Mouse (Mus musculus) gastrocnemius, adult 18-20 months (tissue): ENCODE measurements at regions not wholly inside any gene's neighbourhood (a gene's known extent, or its start where the extent isn't known, plus 50 kb on each side); places are given as distances from the start of the nearest gene placed in this dataset.
"Not testable (repeated sequence)": the region's sequence is repeated elsewhere in the genome, so short reads cannot be mapped to it uniquely, and the experiment has no call there.

Experiments
- DNase-seq: peaks from one replicate; pipeline ENCODE4 v3.0.0; 2021; ENCODE audit warnings: low spot score

- no peak for DNase-seq
Measured at GRCm38 (mm10) chr12:117379103-117379850, 137.0 kb upstream of the Rapgef5 start.

- DNase-seq: no peak
Measured at GRCm38 (mm10) chr12:117380836-117381235, 135.4 kb upstream of the Rapgef5 start.

GRCm38 (mm10) chr12:117382727-117383126 is 133.6 kb upstream of the Rapgef5 start:
- DNase-seq: not testable (repeated sequence)

- DNase-seq: peak; percentile 65
Measured at GRCm38 (mm10) chr12:117385072-117385666, 131.1 kb upstream of the Rapgef5 start.

GRCm38 (mm10) chr12:117385697-117386096 is 130.6 kb upstream of the Rapgef5 start:
- DNase-seq: no peak

- DNase-seq: no peak
Measured at GRCm38 (mm10) chr12:117386957-117387356, 129.3 kb upstream of the Rapgef5 start.

GRCm38 (mm10) chr12:117389516-117390347 is 126.5 kb upstream of the Rapgef5 start:
- DNase-seq: no peak

GRCm38 (mm10) chr12:117397512-117397911 is 118.8 kb upstream of the Rapgef5 start:
- DNase-seq: no peak

GRCm38 (mm10) chr12:117403513-117404156 is 112.6 kb upstream of the Rapgef5 start:
- peak; percentile 34 for DNase-seq

GRCm38 (mm10) chr12:117404157-117404752 is 112.0 kb upstream of the Rapgef5 start:
- DNase-seq: no peak

GRCm38 (mm10) chr12:117406832-117407231 is 109.4 kb upstream of the Rapgef5 start:
- DNase-seq: no peak

GRCm38 (mm10) chr12:117410604-117411003 is 105.7 kb upstream of the Rapgef5 start:
- no peak for DNase-seq

GRCm38 (mm10) chr12:117412257-117412656 is 104.0 kb upstream of the Rapgef5 start:
- no peak for DNase-seq

GRCm38 (mm10) chr12:117412779-117413505 is 103.3 kb upstream of the Rapgef5 start:
- DNase-seq: no peak

- no peak for DNase-seq
Measured at GRCm38 (mm10) chr12:117414020-117414419, 102.3 kb upstream of the Rapgef5 start.

GRCm38 (mm10) chr12:117415146-117415545 is 101.1 kb upstream of the Rapgef5 start:
- DNase-seq: no peak

GRCm38 (mm10) chr12:117417991-117418390 is 98.3 kb upstream of the Rapgef5 start:
- DNase-seq: no peak

- DNase-seq: no peak
Measured at GRCm38 (mm10) chr12:117422315-117422978, 93.8 kb upstream of the Rapgef5 start.

GRCm38 (mm10) chr12:117425363-117426031 is 90.8 kb upstream of the Rapgef5 start:
- DNase-seq: no peak
